Mouse (Mus musculus) testis, postnatal 10 days (tissue): ENCODE results near the gene Ugp2.

Experiments used
- DNase-seq: peaks from one replicate; pipeline ENCODE4 v3.0.0; 2021; ENCODE audit warnings: low spot score

Ugp2 gene

GRCm38 (mm10) chr11:21371122-21371806 is at the start of gene Ugp2:
TSS of gene Ugp2 (minus strand) at chr11:21371201.
- DNase-seq = peak; percentile 99

DNA sequence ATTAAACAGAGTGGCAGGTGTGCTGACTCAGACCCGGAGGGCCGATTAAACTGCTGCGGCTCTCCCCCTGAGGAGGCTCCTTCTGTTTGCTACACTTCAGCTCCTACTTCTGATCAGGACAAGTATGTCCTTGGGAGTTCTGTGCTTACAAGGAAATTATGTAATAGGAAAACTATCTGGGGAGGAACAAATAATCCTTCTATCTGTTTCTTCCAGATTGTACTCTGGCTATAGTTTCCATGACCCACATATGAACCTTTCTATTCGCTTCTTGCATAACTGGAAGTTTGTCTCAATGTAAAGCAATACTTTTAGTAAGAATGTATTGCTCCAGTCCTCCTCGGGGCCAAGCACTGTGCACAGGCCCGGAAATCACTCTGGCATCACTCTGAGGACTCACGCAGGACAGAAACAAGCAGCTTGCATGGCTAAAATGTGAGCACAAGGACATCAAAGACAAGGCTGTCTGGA is 43.9 kb upstream of the Ugp2 start:
- DNase-seq = peak; percentile 43

GRCm38 (mm10) chr11:21406668-21407067 is 35.7 kb upstream of the Ugp2 start:
- DNase-seq = no peak

DNA sequence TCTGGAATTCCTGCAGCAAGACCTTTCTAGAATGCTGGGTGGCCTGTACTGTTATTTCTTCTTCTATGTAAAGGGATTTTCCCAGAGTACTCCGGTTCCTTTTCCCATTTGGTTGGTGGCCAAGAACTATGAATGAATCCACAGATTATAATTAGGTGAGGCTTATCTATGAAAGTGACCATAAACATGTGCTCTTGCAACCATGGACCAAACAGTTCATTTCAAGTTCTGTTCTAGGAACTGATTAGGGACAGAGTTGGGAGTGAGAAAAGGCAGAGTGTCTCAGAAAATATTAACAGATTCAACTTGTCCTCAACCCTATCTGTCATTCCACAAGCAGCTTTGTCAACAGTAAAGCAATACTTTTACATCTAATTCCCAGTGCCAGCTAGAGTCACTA is 35.1 kb upstream of the Ugp2 start:
- no peak for DNase-seq

- DNase-seq = no peak
Measured at GRCm38 (mm10) chr11:21403877-21404276, 32.9 kb upstream of the Ugp2 start.

DNA sequence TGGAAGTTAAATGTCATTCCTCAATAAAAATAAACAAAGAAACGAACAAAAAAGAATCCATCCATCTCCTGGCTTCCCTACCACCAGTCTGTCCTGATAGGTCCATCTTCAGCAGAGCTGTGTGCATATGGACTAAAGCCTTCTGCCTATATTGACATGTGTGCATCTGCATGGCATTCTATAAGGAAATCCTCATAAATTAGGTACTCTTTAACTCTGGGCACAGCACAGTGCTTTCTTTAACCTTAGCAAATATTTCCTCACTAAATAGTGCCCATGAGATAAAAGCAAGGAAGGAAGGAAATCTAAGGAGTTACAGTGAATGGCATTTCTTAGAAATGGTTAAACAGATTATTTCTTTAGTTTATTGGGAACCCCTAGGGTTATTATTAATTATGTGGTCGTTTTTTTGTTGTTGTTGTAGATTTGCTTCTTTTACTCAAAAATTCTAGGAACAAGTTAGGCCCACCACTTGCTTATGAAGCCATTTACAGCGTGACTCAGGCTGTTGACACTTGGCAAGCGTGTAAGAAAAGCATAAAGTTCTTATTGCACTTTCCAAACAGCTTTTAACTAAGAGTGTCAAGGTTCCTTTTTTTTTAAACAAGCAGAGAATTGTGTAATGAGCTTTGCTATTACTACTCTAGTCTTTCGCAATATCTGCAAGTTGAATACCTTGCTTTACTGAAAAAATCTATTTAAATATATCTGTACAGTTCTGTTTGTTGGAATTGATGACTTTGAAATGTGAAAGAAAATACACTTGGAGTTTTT is 31.7 kb upstream of the Ugp2 start:
- no peak for DNase-seq

GRCm38 (mm10) chr11:21401248-21401647 is 30.2 kb upstream of the Ugp2 start:
- no peak for DNase-seq

DNA sequence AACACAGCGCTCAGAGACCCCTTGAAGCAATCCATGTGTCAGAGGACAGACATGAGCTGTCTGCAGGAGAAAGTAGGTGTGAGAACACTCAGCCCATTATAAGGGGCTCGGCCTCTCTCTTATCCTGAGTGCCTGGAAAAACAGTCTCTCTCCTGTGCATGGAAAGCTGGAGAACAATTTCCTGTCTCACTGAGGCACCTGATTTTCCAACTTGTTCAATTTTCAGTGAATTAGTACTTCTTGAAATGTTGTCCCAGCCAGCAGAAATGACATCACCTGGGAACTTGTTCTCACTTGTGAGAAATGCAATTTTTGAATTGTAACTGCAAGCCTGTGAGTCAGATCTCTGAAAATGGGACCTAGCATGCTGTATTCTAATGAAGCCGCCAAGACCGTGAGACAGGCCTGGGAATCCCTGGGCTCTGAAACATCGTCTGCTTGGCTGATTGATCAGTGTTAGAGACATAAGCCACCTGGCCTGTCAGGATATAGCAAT is 28.2 kb upstream of the Ugp2 start:
- no peak for DNase-seq

DNA sequence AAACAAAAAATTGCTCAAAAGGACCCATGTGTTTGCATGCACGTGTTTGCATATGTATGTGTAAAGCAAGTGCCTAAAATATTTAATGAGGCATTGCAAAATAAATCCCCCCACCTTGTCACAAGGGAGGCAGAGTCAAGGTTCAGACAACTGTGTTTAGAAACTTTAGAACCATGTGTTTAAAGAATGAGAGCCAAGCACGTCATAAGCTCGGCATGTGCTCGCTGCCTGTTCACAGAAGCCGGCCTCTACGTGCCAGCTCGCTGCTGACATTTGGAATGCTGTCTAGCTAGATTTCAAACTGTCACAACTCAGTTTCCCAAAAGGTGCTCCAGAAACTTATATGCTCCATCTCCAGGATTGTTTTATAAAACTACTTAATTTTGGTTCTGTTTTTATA is 27.5 kb upstream of the Ugp2 start:
- DNase-seq = no peak

DNA sequence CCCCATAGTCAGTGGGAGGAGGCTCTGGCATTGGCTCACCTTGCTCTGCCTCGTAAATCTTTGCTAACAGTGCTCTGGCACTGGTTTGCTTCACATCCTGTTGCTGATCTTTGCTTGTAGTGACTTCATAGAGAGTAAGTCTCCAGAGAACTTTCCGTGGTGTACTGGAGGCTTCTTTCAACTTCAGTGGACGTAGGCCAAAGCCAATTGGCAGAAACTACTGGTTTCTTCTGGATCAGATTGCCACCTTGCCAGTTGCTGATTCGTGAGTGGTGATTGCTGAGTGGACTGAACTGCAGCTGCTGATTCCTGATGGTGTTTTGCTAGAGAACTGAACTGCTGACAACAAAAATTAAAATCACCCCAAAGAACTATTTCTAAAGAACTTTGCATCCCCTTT is 15.8 kb upstream of the Ugp2 start:
- DNase-seq = no peak

DNA sequence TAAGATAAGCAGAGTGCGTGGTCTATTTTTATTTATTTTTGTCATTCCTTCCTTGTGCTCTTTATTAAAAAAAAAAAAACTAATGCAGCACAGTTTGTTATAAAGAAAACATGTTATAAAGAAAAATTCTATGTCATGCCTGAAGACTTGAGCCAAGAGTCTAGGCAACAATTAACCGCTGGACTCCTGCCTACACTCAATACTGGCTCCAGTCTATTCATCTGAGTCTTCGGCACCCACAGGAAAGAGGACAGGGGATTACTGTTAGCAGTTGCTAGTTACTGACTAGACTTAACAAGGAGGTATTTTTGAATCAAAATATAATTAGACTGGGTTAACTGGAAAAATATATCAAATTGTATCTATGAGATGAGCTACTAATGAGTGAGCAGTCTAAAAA is 3.1 kb upstream of the Ugp2 start:
- no peak for DNase-seq

DNA sequence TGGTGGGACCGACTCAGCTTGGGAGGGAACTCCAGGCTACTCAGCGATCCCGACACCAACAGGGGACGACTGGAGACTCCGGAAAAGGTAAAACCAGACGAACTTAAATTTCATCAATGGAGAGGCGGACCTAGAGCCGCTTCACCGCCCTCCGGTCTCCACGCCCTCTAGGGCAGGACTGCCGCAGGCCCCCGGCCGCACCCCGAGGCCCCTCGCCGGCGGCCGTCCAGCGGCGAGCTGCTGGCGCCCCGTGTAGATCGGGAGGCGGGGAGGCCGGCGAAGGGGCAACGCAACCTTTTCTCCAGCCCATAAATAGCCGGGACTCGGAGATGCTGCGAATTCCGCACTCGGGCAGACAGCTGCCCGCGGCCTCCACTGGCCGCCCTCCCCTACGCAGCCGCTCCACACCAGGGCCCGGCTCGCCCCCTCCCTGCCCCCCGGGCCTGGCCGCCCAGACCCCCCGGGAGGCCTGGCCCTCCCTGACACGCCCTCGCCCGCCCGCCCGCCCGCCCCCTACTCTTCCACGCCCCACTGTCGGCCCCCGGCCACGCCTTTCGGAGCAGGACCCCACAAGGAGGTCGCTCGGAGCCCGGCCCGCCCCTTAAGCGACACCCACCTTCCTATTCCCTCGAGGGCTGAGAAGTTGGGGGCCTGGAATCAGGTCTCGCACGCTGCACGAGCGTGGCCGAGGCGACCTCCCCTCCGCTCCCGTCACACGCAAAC is 441 bp downstream of the Ugp2 start:
- peak; percentile 87 for DNase-seq

- DNase-seq = no peak
Measured at GRCm38 (mm10) chr11:21369248-21370016, 1.6 kb downstream of the Ugp2 start.

GRCm38 (mm10) chr11:21368466-21368865 is 2.5 kb downstream of the Ugp2 start:
- no peak for DNase-seq

- peak; percentile 52 for DNase-seq
Measured at GRCm38 (mm10) chr11:21363144-21363940, 7.7 kb downstream of the Ugp2 start.

DNA sequence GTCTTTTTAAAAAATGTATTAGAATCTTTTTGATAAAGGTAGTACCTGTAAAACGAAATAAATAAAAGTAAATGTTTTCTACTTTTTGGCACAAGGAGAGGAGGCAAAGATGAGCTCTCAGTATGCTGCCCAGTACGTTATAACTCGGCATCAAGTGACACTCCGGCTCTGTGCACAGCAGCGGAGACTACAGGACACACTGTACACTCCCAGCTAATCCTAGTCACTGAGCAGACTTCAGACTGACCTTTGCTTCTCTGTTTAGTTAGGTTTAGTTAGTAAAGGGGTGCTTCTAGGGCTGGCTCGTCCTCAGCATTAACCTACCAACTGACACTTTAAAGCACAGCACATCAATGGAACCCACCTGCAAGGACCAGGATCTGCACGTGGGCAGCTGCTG is 19.7 kb downstream of the Ugp2 start:
- DNase-seq = no peak

- DNase-seq = no peak
Measured at GRCm38 (mm10) chr11:21348890-21349289, 22.1 kb downstream of the Ugp2 start.

DNA sequence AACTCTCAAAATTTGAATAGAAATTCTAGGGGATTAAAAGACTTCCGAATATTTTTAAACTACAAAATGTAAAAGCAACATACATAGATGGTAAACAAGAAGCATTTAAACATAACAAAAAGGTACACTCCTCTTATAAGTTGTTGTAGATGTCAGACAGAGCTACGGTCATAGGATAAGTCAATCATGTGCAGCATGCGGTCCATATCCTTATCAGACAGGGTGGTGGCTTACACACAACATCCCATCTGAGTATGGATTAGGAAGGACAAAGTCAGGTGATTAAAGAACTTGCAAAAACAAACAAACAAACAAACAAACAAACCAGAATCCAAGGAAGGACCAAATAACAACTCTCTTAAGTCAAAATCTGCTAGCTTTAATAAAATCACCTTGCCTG is 25.0 kb downstream of the Ugp2 start:
- no peak for DNase-seq

- no peak for DNase-seq
Measured at GRCm38 (mm10) chr11:21343490-21343889, 27.5 kb downstream of the Ugp2 start.

GRCm38 (mm10) chr11:21339088-21339487 is 31.9 kb downstream of the Ugp2 start:
- no peak for DNase-seq

GRCm38 (mm10) chr11:21337855-21338254 is 33.1 kb downstream of the Ugp2 start:
- no peak for DNase-seq
